Mouse (Mus musculus) testis, adult 2 months (tissue): Measurements from ENCODE around the gene Lrrc7. TPM values are rescaled to one million over a fixed set of nuclear protein-coding genes. Genes with fewer than 3 reads are reported as not detected.

Experiments
- H3K27ac ChIP-seq: fragments of 200-500 bp; 2 replicates; pipeline ENCODE4 v1.5.1; 2012; ENCODE audit warnings: low read depth, low read length; ENCODE audit not compliant: control insufficient read depth, insufficient read depth
- H3K27me3 ChIP-seq: fragments of 200-500 bp; 2 replicates; pipeline ENCODE4 v1.6.1; 2012; ENCODE audit warnings: mild to moderate bottlenecking, low read length, moderate library complexity; ENCODE audit not compliant: control insufficient read depth, insufficient read depth
- H3K36me3 ChIP-seq: fragments of 200-500 bp; 2 replicates; pipeline ENCODE4 v1.6.1; 2012; ENCODE audit warnings: mild to moderate bottlenecking, low read length; ENCODE audit not compliant: control insufficient read depth, insufficient read depth
- H3K4me1 ChIP-seq: fragments of 200-500 bp; 2 replicates; pipeline ENCODE4 v1.6.1; 2012; ENCODE audit warnings: low read length; ENCODE audit not compliant: control insufficient read depth, insufficient read depth
- H3K4me3 ChIP-seq: fragments of 200-500 bp; 2 replicates; pipeline ENCODE4 v1.5.1; 2012; ENCODE audit warnings: low read depth, mild to moderate bottlenecking, low read length, moderate library complexity, mixed read lengths; ENCODE audit not compliant: control insufficient read depth
- CTCF ChIP-seq: fragments of 200-500 bp; IDR thresholded peaks from 2 replicates; pipeline ENCODE4 v1.5.1; 2012; ENCODE audit warnings: low read depth, mild to moderate bottlenecking, inconsistent platforms, low read length, moderate library complexity; ENCODE audit not compliant: control insufficient read depth, insufficient read depth, insufficient replicate concordance
- POLR2A ChIP-seq: fragments of 200-500 bp; IDR thresholded peaks from 2 replicates; pipeline ENCODE4 v1.6.1; 2012; ENCODE audit warnings: low read depth, mild to moderate bottlenecking, inconsistent platforms, low read length, moderate library complexity; ENCODE audit not compliant: control insufficient read depth
- polyA plus RNA-seq: library from polyadenylated mRNA; depleted of rRNA; stranded (reverse); fragments of >200 nt; gene quantifications from 2 replicates; pipeline ENCODE4 v1.2.3, GENCODE M21; 2012

The Lrrc7 gene
- polyA plus RNA-seq, 1 experiment = 0.02 TPM

- TF ChIP-seq POLR2A (no peak), CTCF (no peak)
- Histone ChIP-seq H3K4me1 (no peaks in the 10 kb centered on the region), H3K4me3 (no peak overlapping the region), H3K27ac (no peak overlapping the region), H3K27me3 (no peaks in the 10 kb centered on the region), H3K36me3 (no peaks in the 10 kb centered on the region)
Measured at GRCm38 (mm10) chr3:158284431-158284830, 277.6 kb downstream of the Lrrc7 start.

DNA sequence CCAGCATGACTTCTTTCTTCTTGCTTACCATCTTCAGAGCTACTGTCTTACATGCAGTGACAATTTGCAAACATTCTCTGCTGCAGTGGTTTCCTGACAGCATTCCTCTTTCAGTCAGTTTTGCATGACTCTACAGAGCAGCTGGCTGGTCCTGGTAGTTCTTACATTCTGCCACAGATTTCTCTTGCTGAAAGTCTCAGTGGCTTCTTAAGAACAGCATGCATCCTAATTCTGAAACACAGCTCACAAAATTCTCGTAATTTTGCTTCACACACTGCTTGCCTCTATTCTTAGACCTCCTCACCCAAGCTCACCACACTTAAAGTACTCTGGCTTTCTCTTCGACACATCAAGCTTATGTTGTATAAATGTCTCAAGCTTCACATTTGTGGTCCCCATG is 283.4 kb downstream of the Lrrc7 start:
- Histone ChIP-seq H3K4me3 (no peak overlapping the region), H3K27me3 (no peaks in the 10 kb centered on the region), H3K27ac (no peak overlapping the region), H3K4me1 (no peaks in the 10 kb centered on the region), H3K36me3 (no peaks in the 10 kb centered on the region)
- TF ChIP-seq POLR2A (no peak), CTCF (no peak)

GRCm38 (mm10) chr3:158272700-158273099 is 289.3 kb downstream of the Lrrc7 start:
- no peak overlapping the region for H3K27ac ChIP-seq
- no peaks in the 10 kb centered on the region for H3K27me3 ChIP-seq
- TF ChIP-seq POLR2A (no peak), CTCF (no peak)
- H3K36me3 ChIP-seq = no peaks in the 10 kb centered on the region
- H3K4me1 ChIP-seq = no peaks in the 10 kb centered on the region
- H3K4me3 ChIP-seq = no peak overlapping the region

GRCm38 (mm10) chr3:158270887-158271286 is 291.1 kb downstream of the Lrrc7 start:
- Histone ChIP-seq H3K27me3 (no peaks in the 10 kb centered on the region), H3K36me3 (no peaks in the 10 kb centered on the region), H3K4me1 (no peaks in the 10 kb centered on the region), H3K27ac (no peak overlapping the region), H3K4me3 (no peak overlapping the region)
- TF ChIP-seq POLR2A = no peak
- TF ChIP-seq CTCF = no peak

GRCm38 (mm10) chr3:158252576-158252975 is 309.4 kb downstream of the Lrrc7 start:
- no peak overlapping the region for H3K27ac ChIP-seq
- no peaks in the 10 kb centered on the region for H3K4me1 ChIP-seq
- TF ChIP-seq POLR2A (no peak), CTCF (no peak)

GRCm38 (mm10) chr3:158247672-158248071 is 314.3 kb downstream of the Lrrc7 start:
- Histone ChIP-seq H3K4me1 (no peaks in the 10 kb centered on the region), H3K27me3 (no peaks in the 10 kb centered on the region), H3K27ac (no peak overlapping the region), H3K36me3 (no peaks in the 10 kb centered on the region), H3K4me3 (no peak overlapping the region)
- TF ChIP-seq POLR2A (no peak), CTCF (no peak)

More at GRCm38 (mm10) chr3:158252576-158252975, 309.4 kb downstream of the Lrrc7 start:
- H3K36me3 ChIP-seq = no peaks in the 10 kb centered on the region
- H3K27me3 ChIP-seq = no peaks in the 10 kb centered on the region
- no peak overlapping the region for H3K4me3 ChIP-seq

DNA sequence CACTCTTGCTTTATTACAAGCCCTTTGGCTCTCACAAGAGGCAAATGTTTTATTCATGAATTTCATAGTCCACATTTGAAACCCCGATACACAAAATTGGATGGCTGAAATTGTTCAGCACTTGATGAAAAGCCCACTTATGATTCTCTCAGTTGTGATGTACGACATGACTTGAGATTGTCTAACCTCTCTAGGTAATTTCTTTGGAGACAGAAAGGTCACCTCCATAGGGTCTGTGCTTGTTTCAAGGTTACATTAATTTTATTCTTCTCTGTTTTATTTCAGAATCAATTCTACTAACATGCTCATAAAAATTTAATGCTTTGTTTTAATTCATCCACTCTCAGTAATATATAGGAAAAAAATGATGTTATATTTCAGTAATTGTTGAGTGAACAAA is 351.4 kb downstream of the Lrrc7 start:
- no peaks in the 10 kb centered on the region for H3K27me3 ChIP-seq
- no peaks in the 10 kb centered on the region for H3K36me3 ChIP-seq
- no peaks in the 10 kb centered on the region for H3K4me1 ChIP-seq
- no peak overlapping the region for H3K4me3 ChIP-seq
- no peak for TF ChIP-seq CTCF
- TF ChIP-seq POLR2A = no peak
- H3K27ac ChIP-seq = no peak overlapping the region

GRCm38 (mm10) chr3:158210026-158210425 is 352.0 kb downstream of the Lrrc7 start:
- Histone ChIP-seq H3K27ac (no peak overlapping the region), H3K27me3 (no peaks in the 10 kb centered on the region), H3K4me3 (no peak overlapping the region), H3K4me1 (no peaks in the 10 kb centered on the region), H3K36me3 (no peaks in the 10 kb centered on the region)
- TF ChIP-seq POLR2A (no peak), CTCF (no peak)
